Mouse (Mus musculus): ENCODE measurements around the gene Rftn1. TPM values are rescaled to one million over a fixed set of nuclear protein-coding genes. Genes with fewer than 3 reads are reported as not detected.

Gene Rftn1
- total and polyA plus RNA-seq, 2 experiments from 2014 or later: 36.5 to 54.8 TPM

- 48% methylated on average over 9 of the region's 9 CpGs for WGBS
- Histone ChIP-seq H3K4me2 (ENCODE audit: low read depth, low read length) (no peak overlapping the region), H3K27me3 (ENCODE audit: control insufficient read depth, insufficient read depth, low read length) (no peaks in the 10 kb centered on the region), H3K9me3 (replicated peaks; ENCODE audit: control insufficient read depth, low read length) (no peaks in the 10 kb centered on the region), H3K27ac (ENCODE audit: low read depth) (no peak overlapping the region), H3K4me1 (ENCODE audit: control insufficient read depth, insufficient read depth) (no peaks in the 10 kb centered on the region), H3K9ac (replicated peaks; ENCODE audit: low read depth, low read length) (no peak overlapping the region), H3K4me3 (ENCODE audit: low read depth, low read length) (no peak overlapping the region), H3K36me3 (replicated peaks; ENCODE audit: control insufficient read depth, insufficient read depth, low read length) (no peaks in the 10 kb centered on the region)
- ATAC-seq (ENCODE audit: insufficient read depth, low read depth) (peak; percentile 57; the same call in 1 of the 2 replicates), DNase-seq (ENCODE audit: low spot score) (peak; percentile 64)
- TF ChIP-seq EP300 (IDR thresholded peaks at IDR 0.05; ENCODE audit: low read depth) (no peak), CTCF (IDR thresholded peaks at IDR 0.05; ENCODE audit: low read depth) (peak; percentile 73)
Measured at GRCm38 (mm10) chr17:49968467-49969207, 221.8 kb downstream of the Rftn1 start.

- no peaks in the 10 kb centered on the region for H3K9me3 ChIP-seq (replicated peaks; ENCODE audit: control insufficient read depth, low read length)
- H3K4me1 ChIP-seq (ENCODE audit: control insufficient read depth, insufficient read depth): no peaks in the 10 kb centered on the region
- H3K4me2 ChIP-seq (ENCODE audit: low read depth, low read length): no peak overlapping the region
- no peak overlapping the region for H3K9ac ChIP-seq (replicated peaks; ENCODE audit: low read depth, low read length)
- DNase-seq (ENCODE audit: low spot score): no peak
- H3K27me3 ChIP-seq (ENCODE audit: control insufficient read depth, insufficient read depth, low read length): no peaks in the 10 kb centered on the region
- H3K27ac ChIP-seq (ENCODE audit: low read depth): no peak overlapping the region
- H3K4me3 ChIP-seq (ENCODE audit: low read depth, low read length): no peak overlapping the region
- H3K36me3 ChIP-seq (replicated peaks; ENCODE audit: control insufficient read depth, insufficient read depth, low read length): no peaks in the 10 kb centered on the region
- TF ChIP-seq CTCF (IDR thresholded peaks at IDR 0.05; ENCODE audit: low read depth): no peak
- no peak for TF ChIP-seq EP300 (IDR thresholded peaks at IDR 0.05; ENCODE audit: low read depth)
- ATAC-seq (ENCODE audit: insufficient read depth, low read depth): no peak
- whole genome bisulfite sequencing: 83% methylated on average over 17 of the region's 17 CpGs
Measured at GRCm38 (mm10) chr17:49965846-49966762, 224.4 kb downstream of the Rftn1 start.

- 72% methylated on average over 7 of the region's 7 CpGs for WGBS
- no peak for TF ChIP-seq EP300 (IDR thresholded peaks at IDR 0.05; ENCODE audit: low read depth)
- peak; percentile 13; the same call in 1 of the 2 replicates for TF ChIP-seq CTCF (IDR thresholded peaks at IDR 0.05; ENCODE audit: low read depth)
- Histone ChIP-seq H3K9ac (replicated peaks; ENCODE audit: low read depth, low read length) (no peak overlapping the region), H3K4me1 (ENCODE audit: control insufficient read depth, insufficient read depth) (no peaks in the 10 kb centered on the region), H3K27ac (ENCODE audit: low read depth) (no peak overlapping the region), H3K36me3 (replicated peaks; ENCODE audit: control insufficient read depth, insufficient read depth, low read length) (no peaks in the 10 kb centered on the region), H3K27me3 (ENCODE audit: control insufficient read depth, insufficient read depth, low read length) (no peaks in the 10 kb centered on the region), H3K9me3 (replicated peaks; ENCODE audit: control insufficient read depth, low read length) (no peaks in the 10 kb centered on the region), H3K4me2 (ENCODE audit: low read depth, low read length) (no peak overlapping the region), H3K4me3 (ENCODE audit: low read depth, low read length) (no peak overlapping the region)
- no peak for DNase-seq (ENCODE audit: low spot score)
- ATAC-seq (ENCODE audit: insufficient read depth, low read depth): no peak
Measured at GRCm38 (mm10) chr17:49965035-49965434, 225.4 kb downstream of the Rftn1 start.

GRCm38 (mm10) chr17:49964471-49964870 is 226.0 kb downstream of the Rftn1 start:
- no peaks in the 10 kb centered on the region for H3K36me3 ChIP-seq (replicated peaks; ENCODE audit: control insufficient read depth, insufficient read depth, low read length)
- no peaks in the 10 kb centered on the region for H3K4me1 ChIP-seq (ENCODE audit: control insufficient read depth, insufficient read depth)
- WGBS: 70% methylated on average over 6 of the region's 6 CpGs
- no peak overlapping the region for H3K27ac ChIP-seq (ENCODE audit: low read depth)
- no peak overlapping the region for H3K4me3 ChIP-seq (ENCODE audit: low read depth, low read length)
- DNase-seq (ENCODE audit: low spot score) (no peak), ATAC-seq (ENCODE audit: insufficient read depth, low read depth) (no peak)
- no peak overlapping the region for H3K4me2 ChIP-seq (ENCODE audit: low read depth, low read length)
- TF ChIP-seq CTCF (IDR thresholded peaks at IDR 0.05; ENCODE audit: low read depth) (no peak), EP300 (IDR thresholded peaks at IDR 0.05; ENCODE audit: low read depth) (no peak)
- H3K27me3 ChIP-seq (ENCODE audit: control insufficient read depth, insufficient read depth, low read length): no peaks in the 10 kb centered on the region
- no peak overlapping the region for H3K9ac ChIP-seq (replicated peaks; ENCODE audit: low read depth, low read length)
- H3K9me3 ChIP-seq (replicated peaks; ENCODE audit: control insufficient read depth, low read length): 0 out of 2 replicates have a peak, but pooled peaks cover 3% of the 10 kb centered on the region

GRCm38 (mm10) chr17:49959021-49959420 is 231.5 kb downstream of the Rftn1 start:
- DNase-seq (ENCODE audit: low spot score) (no peak), ATAC-seq (ENCODE audit: insufficient read depth, low read depth) (no peak)
- no peak overlapping the region for H3K9ac ChIP-seq (replicated peaks; ENCODE audit: low read depth, low read length)
- TF ChIP-seq EP300 (IDR thresholded peaks at IDR 0.05; ENCODE audit: low read depth) (no peak), CTCF (IDR thresholded peaks at IDR 0.05; ENCODE audit: low read depth) (no peak)
- 0 out of 2 replicates have a peak, but pooled peaks cover 4% of the 10 kb centered on the region for H3K9me3 ChIP-seq (replicated peaks; ENCODE audit: control insufficient read depth, low read length)
- H3K27me3 ChIP-seq (ENCODE audit: control insufficient read depth, insufficient read depth, low read length): no peaks in the 10 kb centered on the region
- H3K4me1 ChIP-seq (ENCODE audit: control insufficient read depth, insufficient read depth): no peaks in the 10 kb centered on the region
- no peaks in the 10 kb centered on the region for H3K36me3 ChIP-seq (replicated peaks; ENCODE audit: control insufficient read depth, insufficient read depth, low read length)
- no peak overlapping the region for H3K4me2 ChIP-seq (ENCODE audit: low read depth, low read length)
- no peak overlapping the region for H3K4me3 ChIP-seq (ENCODE audit: low read depth, low read length)
- H3K27ac ChIP-seq (ENCODE audit: low read depth): no peak overlapping the region

Measured in heart, postnatal 0 days (tissue).